Mouse (Mus musculus): ENCODE results near the gene Ptger4. TPM values are rescaled to one million over a fixed set of nuclear protein-coding genes. Genes with fewer than 3 reads are reported as not detected.

Gene Ptger4
- polyA plus RNA-seq (2015; fragmentation: Nextera tagmentation; extraction: Ambion mirVana): 0.99 and 1.5 TPM in 2 replicates

GRCm38 (mm10) chr15:5243959-5244905, at the start of gene Ptger4:
Gene Ptger4, minus strand, starts transcription at chr15:5244187.
- 1% methylated on average over 61 of the region's 61 CpGs for WGBS (ENCODE audit: insufficient replicate concordance)
- peaks cover 28% of the 10 kb centered on the region for H3K27me3 ChIP-seq (ENCODE audit: insufficient read depth, low read length)
- DNase-seq: peak; percentile 95
- H3K9me3 ChIP-seq (ENCODE audit: low read length): no peaks in the 10 kb centered on the region
- peak within 1 kb of the TSS; percentile 63 for H3K9ac ChIP-seq (replicated peaks)
- peak within 1 kb of the TSS; percentile 72 for H3K4me3 ChIP-seq (ENCODE audit: low read depth, low read length)
- ATAC-seq: peak; percentile 94
- H3K36me3 ChIP-seq (replicated peaks; ENCODE audit: insufficient read depth, low read length): no peaks in the 10 kb centered on the region
- no peak within 1 kb of the TSS for H3K27ac ChIP-seq (ENCODE audit: low read depth)
- TF ChIP-seq CTCF (IDR thresholded peaks at IDR 0.05; ENCODE audit: low read depth) (no peak), EP300 (IDR thresholded peaks at IDR 0.05; ENCODE audit: low read depth) (no peak)
- H3K4me2 ChIP-seq (ENCODE audit: low read depth, low read length): peak within 1 kb of the TSS; percentile 99
- peaks cover 40% of the 10 kb centered on the region for H3K4me1 ChIP-seq (ENCODE audit: insufficient read depth)

- no peaks in the 10 kb centered on the region for H3K27me3 ChIP-seq (ENCODE audit: insufficient read depth, low read length)
- no peaks in the 10 kb centered on the region for H3K9me3 ChIP-seq (ENCODE audit: low read length)
- H3K4me2 ChIP-seq (ENCODE audit: low read depth, low read length): no peak overlapping the region
- ATAC-seq (no peak), DNase-seq (no peak)
- H3K4me3 ChIP-seq (ENCODE audit: low read depth, low read length): no peak overlapping the region
- no peaks in the 10 kb centered on the region for H3K4me1 ChIP-seq (ENCODE audit: insufficient read depth)
- H3K9ac ChIP-seq (replicated peaks): no peak overlapping the region
- WGBS (ENCODE audit: insufficient replicate concordance): 70% methylated on average over 8 of the region's 8 CpGs
- TF ChIP-seq CTCF (IDR thresholded peaks at IDR 0.05; ENCODE audit: low read depth) (no peak), EP300 (IDR thresholded peaks at IDR 0.05; ENCODE audit: low read depth) (no peak)
- no peaks in the 10 kb centered on the region for H3K36me3 ChIP-seq (replicated peaks; ENCODE audit: insufficient read depth, low read length)
- H3K27ac ChIP-seq (ENCODE audit: low read depth): no peak overlapping the region
Measured at GRCm38 (mm10) chr15:5288412-5288811, 44.4 kb upstream of the Ptger4 start.

GRCm38 (mm10) chr15:5287072-5287471, 43.1 kb upstream of the Ptger4 start:
- Histone ChIP-seq H3K9me3 (ENCODE audit: low read length) (no peaks in the 10 kb centered on the region), H3K4me2 (ENCODE audit: low read depth, low read length) (no peak overlapping the region), H3K9ac (replicated peaks) (no peak overlapping the region), H3K27ac (ENCODE audit: low read depth) (no peak overlapping the region), H3K27me3 (ENCODE audit: insufficient read depth, low read length) (no peaks in the 10 kb centered on the region), H3K4me1 (ENCODE audit: insufficient read depth) (no peaks in the 10 kb centered on the region), H3K36me3 (replicated peaks; ENCODE audit: insufficient read depth, low read length) (no peaks in the 10 kb centered on the region), H3K4me3 (ENCODE audit: low read depth, low read length) (no peak overlapping the region)
- TF ChIP-seq EP300 (IDR thresholded peaks at IDR 0.05; ENCODE audit: low read depth) (no peak), CTCF (IDR thresholded peaks at IDR 0.05; ENCODE audit: low read depth) (no peak)
- DNase-seq (no peak), ATAC-seq (no peak)
- WGBS (ENCODE audit: insufficient replicate concordance): 80% methylated on average over 5 of the region's 5 CpGs

GRCm38 (mm10) chr15:5281316-5281715, 37.3 kb upstream of the Ptger4 start:
- H3K9me3 ChIP-seq (ENCODE audit: low read length): no peaks in the 10 kb centered on the region
- WGBS (ENCODE audit: insufficient replicate concordance): 68% methylated on average over 2 of the region's 2 CpGs
- no peak overlapping the region for H3K9ac ChIP-seq (replicated peaks)
- H3K27ac ChIP-seq (ENCODE audit: low read depth): no peak overlapping the region
- no peaks in the 10 kb centered on the region for H3K4me1 ChIP-seq (ENCODE audit: insufficient read depth)
- DNase-seq (no peak), ATAC-seq (no peak)
- H3K36me3 ChIP-seq (replicated peaks; ENCODE audit: insufficient read depth, low read length): no peaks in the 10 kb centered on the region
- no peak for TF ChIP-seq EP300 (IDR thresholded peaks at IDR 0.05; ENCODE audit: low read depth)
- no peak for TF ChIP-seq CTCF (IDR thresholded peaks at IDR 0.05; ENCODE audit: low read depth)
- H3K4me3 ChIP-seq (ENCODE audit: low read depth, low read length): no peak overlapping the region
- H3K27me3 ChIP-seq (ENCODE audit: insufficient read depth, low read length): no peaks in the 10 kb centered on the region
- H3K4me2 ChIP-seq (ENCODE audit: low read depth, low read length): no peak overlapping the region

- WGBS (ENCODE audit: insufficient replicate concordance): 80% methylated on average over 4 of the region's 4 CpGs
- H3K27ac ChIP-seq (ENCODE audit: low read depth): no peak overlapping the region
Measured at GRCm38 (mm10) chr15:5279831-5280230, 35.8 kb upstream of the Ptger4 start.

GRCm38 (mm10) chr15:5278525-5278924, 34.5 kb upstream of the Ptger4 start:
- TF ChIP-seq CTCF (IDR thresholded peaks at IDR 0.05; ENCODE audit: low read depth) (no peak), EP300 (IDR thresholded peaks at IDR 0.05; ENCODE audit: low read depth) (no peak)
- H3K27me3 ChIP-seq (ENCODE audit: insufficient read depth, low read length): no peaks in the 10 kb centered on the region
- ATAC-seq (no peak), DNase-seq (no peak)
- no peak overlapping the region for H3K4me3 ChIP-seq (ENCODE audit: low read depth, low read length)
- no peaks in the 10 kb centered on the region for H3K9me3 ChIP-seq (ENCODE audit: low read length)
- H3K27ac ChIP-seq (ENCODE audit: low read depth): no peak overlapping the region
- no peaks in the 10 kb centered on the region for H3K4me1 ChIP-seq (ENCODE audit: insufficient read depth)
- H3K4me2 ChIP-seq (ENCODE audit: low read depth, low read length): no peak overlapping the region
- no peak overlapping the region for H3K9ac ChIP-seq (replicated peaks)
- no peaks in the 10 kb centered on the region for H3K36me3 ChIP-seq (replicated peaks; ENCODE audit: insufficient read depth, low read length)

More at GRCm38 (mm10) chr15:5279831-5280230, 35.8 kb upstream of the Ptger4 start:
- ATAC-seq (no peak), DNase-seq (no peak)
- H3K27me3 ChIP-seq (ENCODE audit: insufficient read depth, low read length): no peaks in the 10 kb centered on the region
- H3K4me3 ChIP-seq (ENCODE audit: low read depth, low read length): no peak overlapping the region
- H3K36me3 ChIP-seq (replicated peaks; ENCODE audit: insufficient read depth, low read length): no peaks in the 10 kb centered on the region
- H3K9ac ChIP-seq (replicated peaks): no peak overlapping the region
- H3K4me1 ChIP-seq (ENCODE audit: insufficient read depth): no peaks in the 10 kb centered on the region
- no peak for TF ChIP-seq EP300 (IDR thresholded peaks at IDR 0.05; ENCODE audit: low read depth)
- no peak for TF ChIP-seq CTCF (IDR thresholded peaks at IDR 0.05; ENCODE audit: low read depth)
- H3K9me3 ChIP-seq (ENCODE audit: low read length): no peaks in the 10 kb centered on the region
- no peak overlapping the region for H3K4me2 ChIP-seq (ENCODE audit: low read depth, low read length)

Measured in liver, postnatal 0 days (tissue).